Mouse (Mus musculus) right cerebral cortex, adult 2 months (tissue): ENCODE measurements around the gene Defb9.
A peak's percentile ranks its signal among the peaks of the same experiment; 100 is the strongest.
"Not testable (repeated sequence)": the region's sequence is repeated elsewhere in the genome, so short reads cannot be mapped to it uniquely, and the experiment has no call there.

Source experiments
- DNase-seq, 2 experiments: peaks; one replicate each; pipeline ENCODE4 v3.0.0; 2021 to 2022; ENCODE audit warnings: low spot score in 2 of 2

Gene Defb9

DNA sequence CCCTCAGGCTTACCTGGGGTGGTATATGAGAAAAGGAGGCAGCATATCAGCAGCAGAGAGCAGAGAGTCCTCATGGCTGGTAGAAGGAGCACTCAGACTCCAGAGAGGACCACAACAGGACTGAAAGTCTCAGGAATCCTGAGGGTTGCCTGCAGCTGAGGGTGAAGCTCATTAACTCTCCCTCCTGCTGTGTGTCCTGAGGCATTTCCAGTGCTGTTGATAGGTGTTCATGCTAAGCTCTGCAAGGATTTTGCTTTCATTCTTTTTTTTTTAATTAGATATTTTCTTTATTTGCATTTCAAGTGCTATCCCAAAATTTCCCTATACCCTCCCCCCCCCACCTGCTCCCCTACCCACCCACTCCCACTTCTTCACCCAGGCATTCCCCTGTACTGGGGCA is at the start of gene Defb9:
TSS of gene Defb9 (minus strand) at position 101 of the 400 bp plus-strand sequence.
- not testable (repeated sequence) for DNase-seq

DNA sequence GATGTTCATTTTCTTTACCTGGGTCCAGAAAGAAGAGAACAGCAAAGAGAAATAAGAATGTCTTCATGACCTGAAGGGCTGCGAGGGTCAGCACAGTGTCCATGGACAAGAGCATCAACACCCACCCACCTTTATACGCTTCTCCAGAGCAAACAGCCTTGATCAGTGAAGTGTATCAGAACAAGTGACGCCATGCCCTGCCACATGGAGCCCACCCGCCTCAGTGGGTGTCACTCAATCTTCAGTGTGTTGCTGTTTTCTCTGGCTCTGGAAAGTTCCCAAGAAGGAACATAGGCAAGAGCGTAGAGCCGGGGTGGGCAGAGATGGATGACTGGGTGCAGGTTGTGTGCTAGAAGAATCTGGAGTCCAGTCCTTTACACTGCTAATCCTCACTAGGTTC is 47.4 kb upstream of the Defb9 start, which contains the start of gene Defb15:
TSS of gene Defb15 (minus strand) at position 101 of the 400 bp plus-strand sequence.
- DNase-seq = no peak

DNA sequence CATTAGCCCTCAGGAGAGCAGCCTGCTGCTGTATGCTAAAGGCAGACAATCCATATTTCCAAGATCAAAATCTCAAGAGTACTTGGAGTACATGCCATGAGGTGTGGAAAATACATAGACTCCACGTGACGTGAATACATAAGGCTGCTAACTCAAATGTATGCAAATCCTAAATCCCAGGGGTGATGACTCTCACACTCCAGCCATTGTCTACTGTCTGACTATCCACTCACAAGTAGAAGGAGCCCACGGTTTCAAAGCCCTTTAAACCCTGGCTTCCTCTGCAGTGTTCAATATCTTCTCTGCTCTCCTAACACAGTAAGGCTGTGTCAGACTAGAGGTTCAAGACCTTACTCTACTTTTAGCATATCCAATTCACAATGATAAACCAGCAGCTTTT is 45.5 kb upstream of the Defb9 start:
- not testable (repeated sequence) for DNase-seq

DNA sequence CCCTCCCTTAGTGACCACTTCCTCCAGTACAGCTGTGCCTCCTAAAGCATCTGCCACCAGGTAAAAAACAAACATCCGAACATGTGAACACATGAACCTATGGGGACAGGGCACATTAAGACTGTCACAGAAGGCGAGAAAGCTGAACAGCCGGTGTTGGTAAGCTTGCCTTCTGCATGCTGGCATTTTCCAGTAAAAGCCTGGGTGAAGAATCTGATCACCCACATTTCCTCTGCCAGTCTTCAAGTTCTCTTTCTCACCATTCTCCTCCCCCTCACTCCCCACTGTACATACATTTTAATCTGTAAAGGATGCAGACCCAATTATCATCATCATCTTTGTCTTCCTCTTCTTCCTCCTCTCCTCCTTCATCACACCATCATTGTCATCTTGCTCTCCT is 30.4 kb upstream of the Defb9 start:
- DNase-seq = peak; percentile 19 to 26

DNA sequence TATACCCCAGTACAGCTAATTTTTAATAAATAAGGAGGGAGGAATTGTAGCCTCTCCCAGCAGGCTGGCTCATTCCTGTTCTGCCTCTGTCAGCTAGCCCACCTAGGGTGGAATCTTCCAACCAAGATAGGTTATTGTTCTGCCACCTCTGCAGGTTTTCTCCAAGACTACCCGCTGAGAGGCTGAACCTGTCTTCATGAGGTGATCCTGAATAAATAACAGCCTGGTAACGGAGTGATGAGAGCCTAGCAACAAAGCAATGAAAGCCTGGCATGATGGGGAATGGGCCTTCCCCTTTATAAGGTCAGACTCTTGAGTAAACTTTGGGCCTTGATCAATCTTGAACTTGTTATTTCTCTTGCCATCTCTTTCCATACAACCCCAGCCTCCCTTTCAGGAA is 27.3 kb upstream of the Defb9 start:
- no peak for DNase-seq

DNA sequence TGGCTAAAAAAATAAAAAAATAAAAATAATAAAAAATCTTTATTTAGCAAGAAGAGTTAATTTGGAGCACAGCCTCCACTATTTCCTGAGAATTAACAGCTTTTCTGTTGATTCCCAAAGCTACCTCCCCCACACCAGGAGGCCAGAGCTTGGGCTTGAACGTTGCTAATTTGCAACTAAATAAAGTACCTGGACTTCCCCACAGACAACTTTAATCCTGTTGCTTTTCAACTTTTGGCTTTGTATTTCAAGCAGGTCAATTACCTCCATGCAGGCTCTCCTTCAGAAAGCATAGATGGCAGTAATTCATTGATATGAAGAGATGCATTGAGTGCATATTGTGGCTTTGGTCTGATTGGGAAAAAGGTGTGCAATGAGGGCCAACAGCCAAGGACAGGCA is 26.7 kb upstream of the Defb9 start:
- no peak for DNase-seq

DNA sequence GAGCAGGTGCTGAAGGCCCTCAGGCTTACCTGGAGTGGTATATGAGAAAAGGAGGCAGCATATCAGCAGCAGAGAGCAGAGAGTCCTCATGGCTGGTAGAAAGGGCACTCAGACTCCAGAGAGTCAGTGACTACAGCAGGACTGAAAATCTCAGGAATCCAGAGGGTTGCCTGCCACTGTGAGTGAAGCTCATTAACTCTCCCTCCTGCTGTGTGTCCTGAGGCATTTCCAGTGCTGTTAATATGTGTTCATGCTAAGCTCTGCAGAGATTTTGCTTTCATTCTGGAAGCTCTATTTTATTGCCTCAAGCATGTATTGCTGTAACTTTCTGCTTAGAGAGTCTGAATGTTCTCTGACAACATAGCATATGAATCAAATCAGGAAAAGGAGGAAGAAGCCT is 21.1 kb upstream of the Defb9 start, which contains the start of gene Defb11:
TSS of gene Defb11 (minus strand) at position 123 of the 400 bp plus-strand sequence.
- not testable (repeated sequence) for DNase-seq

DNA sequence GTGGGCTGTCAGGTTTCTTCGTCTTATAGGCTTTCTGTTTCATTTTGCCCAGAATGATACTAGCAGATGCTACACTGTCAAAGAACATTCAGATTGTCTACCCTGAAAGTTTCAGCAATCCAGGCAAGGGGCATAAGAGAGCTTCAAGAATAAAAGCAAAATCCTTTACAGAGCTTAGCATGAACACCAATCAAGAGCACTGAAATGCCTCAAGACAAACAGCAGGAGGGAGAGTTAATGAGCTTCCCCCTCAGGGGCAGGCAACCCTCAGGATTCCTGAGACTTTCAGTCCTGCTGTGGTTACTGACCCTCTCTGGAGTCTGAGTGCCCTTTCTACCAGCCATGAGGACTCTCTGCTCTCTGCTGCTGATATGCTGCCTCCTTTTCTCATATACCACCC is 26.6 kb downstream of the Defb9 start, which contains the start of gene Defb10:
TSS of gene Defb10 (plus strand) at position 316 of the 400 bp plus-strand sequence.
- not testable (repeated sequence) for DNase-seq
